Mouse (Mus musculus) myocyte (in vitro differentiated cells): ENCODE results near the gene Mgll.

Source experiments
- CEBPB ChIP-seq: IDR thresholded peaks from 2 replicates; pipeline ENCODE4 v1.6.1; 2011; ENCODE audit warnings: mild to moderate bottlenecking, moderate library complexity; ENCODE audit not compliant: poor library complexity, insufficient read depth, severe bottlenecking
- E2F4 ChIP-seq: IDR thresholded peaks from one replicate; pipeline ENCODE4 v1.6.1; 2011; ENCODE audit warnings: mild to moderate bottlenecking, control low read depth, moderate library complexity; ENCODE audit not compliant: insufficient read depth
- MAX ChIP-seq: IDR thresholded peaks from one replicate; pipeline ENCODE4 v1.6.1; 2011; ENCODE audit warnings: low read depth, mild to moderate bottlenecking, control low read depth
- MYOD1 ChIP-seq, 3 experiments: IDR thresholded peaks; one replicate each; pipeline ENCODE4 v1.6.1; 2011; ENCODE audit warnings: control low read depth in 2 of 3, low read depth in 2 of 3, mild to moderate bottlenecking in 2 of 3, moderate library complexity in 1 of 3; ENCODE audit not compliant: insufficient read length in 2 of 3, control insufficient read depth in 1 of 3
- MYOG ChIP-seq, 3 experiments: IDR thresholded peaks; one replicate each; pipeline ENCODE4 v1.6.1; 2011; ENCODE audit warnings: control low read depth in 2 of 3, low read depth in 2 of 3, mild to moderate bottlenecking in 2 of 3; ENCODE audit not compliant: insufficient read length in 2 of 3, control insufficient read depth in 1 of 3, insufficient read depth in 1 of 3
- POLR2A ChIP-seq: IDR thresholded peaks from one replicate; pipeline ENCODE4 v1.6.1; 2011; ENCODE audit warnings: low read depth, mild to moderate bottlenecking, control low read depth, moderate library complexity; ENCODE audit not compliant: insufficient read length
- POLR2AphosphoS2 ChIP-seq: IDR thresholded peaks from one replicate; pipeline ENCODE4 v1.6.1; 2011; ENCODE audit warnings: low read depth, control low read depth; ENCODE audit not compliant: insufficient read length
- REST ChIP-seq: IDR thresholded peaks from one replicate; pipeline ENCODE4 v1.6.1; 2011; ENCODE audit warnings: mild to moderate bottlenecking, control low read depth, moderate library complexity; ENCODE audit not compliant: insufficient read depth, insufficient read length
- TCF12 ChIP-seq: IDR thresholded peaks from one replicate; pipeline ENCODE4 v1.6.1; 2011; ENCODE audit warnings: mild to moderate bottlenecking, control low read depth; ENCODE audit not compliant: poor library complexity, insufficient read depth, severe bottlenecking
- TCF3 ChIP-seq: IDR thresholded peaks from one replicate; pipeline ENCODE4 v1.6.1; 2011; ENCODE audit warnings: low read depth, control low read depth; ENCODE audit not compliant: insufficient read length
- USF1 ChIP-seq: IDR thresholded peaks from one replicate; pipeline ENCODE4 v1.6.1; 2011; ENCODE audit warnings: low read depth, mild to moderate bottlenecking, control low read depth, moderate library complexity

DNA sequence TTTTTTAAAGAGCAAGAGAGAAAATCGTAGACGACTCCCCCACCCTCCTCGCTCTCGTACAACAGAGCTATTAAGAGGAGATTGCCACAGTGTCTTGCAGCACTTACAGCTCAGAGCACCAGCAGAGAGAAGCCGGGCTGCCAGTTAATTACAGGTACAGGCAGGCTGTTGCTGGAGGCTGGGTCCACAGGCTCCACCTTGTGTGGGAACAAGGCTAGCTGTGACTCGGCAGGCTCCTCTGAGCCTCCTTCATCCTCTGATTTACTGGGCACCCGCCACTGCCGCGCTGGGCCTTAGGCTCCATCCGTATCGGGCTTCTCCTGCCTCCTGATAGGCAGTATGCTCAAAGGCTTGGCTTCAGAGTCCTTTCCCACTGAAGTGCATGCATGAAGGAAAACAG lies 64.0 kb downstream of the Mgll start:
- no peak for TF ChIP-seq CEBPB
- no peak for TF ChIP-seq POLR2A
- no peak for TF ChIP-seq USF1
- TF ChIP-seq MAX = no peak
- no peak for TF ChIP-seq REST
- no peak for TF ChIP-seq POLR2AphosphoS2
- no peak for TF ChIP-seq E2F4
- no peak for TF ChIP-seq TCF12
- TF ChIP-seq MYOG (IDR thresholded peaks at IDR 0.05; ENCODE audit: control insufficient read depth in 1 of 3, insufficient read depth in 1 of 3, insufficient read length in 2 of 3, low read depth in 2 of 3) = no peak
- TF ChIP-seq MYOD1 (IDR thresholded peaks at IDR 0.05; ENCODE audit: control insufficient read depth in 1 of 3, insufficient read length in 2 of 3, low read depth in 2 of 3) = no peak
- TF ChIP-seq TCF3 = no peak
